Mouse (Mus musculus): ENCODE measurements around the gene Serpinb6b.

- TF ChIP-seq GATA1 (IDR thresholded peaks at IDR 0.05; ENCODE audit: borderline replicate concordance, low read length) (no peak), FLI1 (IDR thresholded peaks at IDR 0.05; ENCODE audit: low read length) (no peak)
Measured at GRCm38 (mm10) chr13:32986256-32986655, 21.2 kb downstream of the Serpinb6b start.

Data from megakaryocyte, embryonic 14.5 days (primary cell).